Mouse (Mus musculus): ENCODE measurements around the gene Ttc39b.

DNA sequence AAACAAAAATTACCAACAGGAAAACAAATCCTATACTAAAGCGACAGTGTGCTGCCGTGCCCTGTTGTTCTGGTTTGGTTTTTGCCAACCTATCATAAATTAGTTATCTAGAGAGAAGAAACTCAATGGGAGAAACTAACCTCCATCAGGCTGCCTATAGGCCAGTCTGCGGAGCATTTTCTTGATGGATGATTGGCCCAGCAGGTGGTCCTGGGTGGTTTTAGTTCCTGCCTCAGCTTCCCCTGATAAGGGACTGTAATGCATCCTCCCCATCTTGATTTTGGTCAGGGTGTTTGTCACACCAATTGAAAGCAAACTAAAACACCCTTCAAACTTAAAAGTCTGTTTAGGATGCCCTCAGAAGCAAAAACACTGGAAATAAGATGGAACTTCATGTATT is 65.8 kb downstream of the Ttc39b start:
- TF ChIP-seq CTCF (IDR thresholded peaks at IDR 0.05; ENCODE audit: borderline replicate concordance, extremely low read depth, insufficient read depth, insufficient read length): no peak
- no peak for TF ChIP-seq POLR2A (IDR thresholded peaks at IDR 0.05; ENCODE audit: borderline replicate concordance, extremely low read depth, insufficient read depth, insufficient read length, poor library complexity, severe bottlenecking)
